Mouse (Mus musculus): Measurements from ENCODE around the gene Wdr44. TPM values are rescaled to one million over a fixed set of nuclear protein-coding genes. Genes with fewer than 3 reads are reported as not detected.

Wdr44 gene
- polyA plus RNA-seq, 2 experiments: 2.2 to 4.5 TPM

DNA sequence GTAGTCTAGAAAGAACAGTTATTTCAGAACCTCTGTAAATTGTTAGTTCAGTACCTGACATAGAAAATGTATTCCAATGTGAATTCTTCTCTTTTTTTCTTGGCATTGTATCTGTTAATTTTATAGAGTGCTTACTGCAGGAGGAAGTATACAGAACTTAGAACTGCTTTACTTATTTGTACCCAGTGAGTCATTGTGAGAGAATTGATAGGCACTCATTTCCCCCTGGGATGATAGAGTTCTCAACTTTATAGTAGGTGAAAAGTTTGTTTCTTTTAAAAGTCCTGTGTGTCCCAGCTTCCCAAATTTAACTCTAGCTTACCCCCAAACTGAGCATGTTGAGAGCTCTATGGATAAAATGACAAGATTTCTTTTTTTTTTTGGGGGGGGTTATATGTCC is 2.3 kb downstream of the Wdr44 start:
- Histone ChIP-seq H3K9me3 (ENCODE audit: control insufficient read depth, low read length) (no peaks in the 10 kb centered on the region), H3K36me3 (replicated peaks; ENCODE audit: control insufficient read depth, insufficient read depth, low read depth) (no peaks in the 10 kb centered on the region), H3K27me3 (ENCODE audit: control insufficient read depth, insufficient read depth, low read length) (no peaks in the 10 kb centered on the region), H3K4me2 (ENCODE audit: low read depth) (peak overlapping the region; percentile 62), H3K27ac (no peak overlapping the region), H3K4me3 (ENCODE audit: insufficient read depth in 1 of 2, low read depth in 2 of 2, low read length in 2 of 2) (peak overlapping the region in 1 of 2 experiments; percentile 78; a peak in 2 of 4 replicates), H3K4me1 (replicated peaks; ENCODE audit: control insufficient read depth in 2 of 2, insufficient read depth in 2 of 2, low read length in 1 of 2) (no peaks in the 10 kb centered on the region; a peak in 1 of 4 replicates), H3K9ac (replicated peaks) (no peak overlapping the region)
- no peak for ATAC-seq (ENCODE audit: insufficient read depth)
- DNase-seq (ENCODE audit: low read depth in 3 of 3, low spot score in 3 of 3): no peak
- TF ChIP-seq CTCF (IDR thresholded peaks at IDR 0.05; ENCODE audit: low read depth) (no peak), EP300 (IDR thresholded peaks at IDR 0.05; ENCODE audit: low read depth) (no peak)

DNA sequence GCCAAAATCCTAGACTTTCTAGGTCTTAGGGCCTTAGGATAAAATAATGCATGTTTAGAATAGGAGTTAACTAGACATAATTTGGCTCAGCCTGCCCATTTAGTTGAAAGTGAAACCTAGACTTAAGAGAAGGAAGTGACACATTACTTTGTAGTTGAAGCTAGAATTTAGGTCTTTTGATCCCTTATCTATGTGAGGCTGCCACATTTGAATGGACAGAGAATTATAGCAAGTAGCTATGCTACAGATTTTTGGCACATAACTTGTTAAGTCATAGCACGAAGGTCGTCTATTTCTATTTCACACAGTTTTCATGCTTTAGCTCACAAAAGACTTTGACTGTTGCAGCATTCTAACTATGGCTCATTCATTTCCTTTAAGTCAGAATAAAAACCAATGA is 4.5 kb downstream of the Wdr44 start:
- H3K27me3 ChIP-seq (ENCODE audit: control insufficient read depth, insufficient read depth, low read length): no peaks in the 10 kb centered on the region
- no peak overlapping the region for H3K4me3 ChIP-seq (ENCODE audit: insufficient read depth in 1 of 2, low read depth in 2 of 2, low read length in 2 of 2)
- DNase-seq (ENCODE audit: low read depth in 3 of 3, low spot score in 3 of 3): no peak
- H3K27ac ChIP-seq: no peak overlapping the region
- no peak for ATAC-seq (ENCODE audit: insufficient read depth)
- H3K36me3 ChIP-seq (replicated peaks; ENCODE audit: control insufficient read depth, insufficient read depth, low read depth): no peaks in the 10 kb centered on the region
- no peak overlapping the region for H3K9ac ChIP-seq (replicated peaks)
- H3K4me1 ChIP-seq (replicated peaks; ENCODE audit: control insufficient read depth in 2 of 2, insufficient read depth in 2 of 2, low read length in 1 of 2): no peaks in the 10 kb centered on the region; a peak in 1 of 4 replicates
- H3K9me3 ChIP-seq (ENCODE audit: control insufficient read depth, low read length): no peaks in the 10 kb centered on the region
- TF ChIP-seq CTCF (IDR thresholded peaks at IDR 0.05; ENCODE audit: low read depth) (no peak), EP300 (IDR thresholded peaks at IDR 0.05; ENCODE audit: low read depth) (no peak)
- 60% methylated on average over 2 of the region's 2 CpGs for WGBS (ENCODE audit: insufficient replicate concordance)
- H3K4me2 ChIP-seq (ENCODE audit: low read depth): no peak overlapping the region

DNA sequence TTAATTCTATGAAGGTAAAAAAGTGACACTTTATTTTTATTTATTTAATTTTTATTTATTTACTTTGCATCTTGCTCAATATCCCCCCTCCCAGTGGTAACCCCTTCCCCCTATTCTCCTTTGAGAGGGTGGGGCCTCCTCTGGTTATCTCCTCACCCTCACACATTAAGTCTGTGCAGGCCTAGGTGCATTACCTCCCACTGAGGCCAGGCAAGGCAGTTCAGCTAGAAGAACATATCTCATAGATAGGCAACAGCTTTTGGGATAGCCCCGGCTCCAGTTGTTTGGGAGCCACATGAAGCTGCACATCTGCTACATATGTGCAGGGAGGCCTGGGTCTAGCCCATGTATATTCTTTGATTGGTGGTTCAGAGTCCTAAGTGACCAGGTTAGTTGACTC is 6.2 kb downstream of the Wdr44 start:
- Histone ChIP-seq H3K4me1 (replicated peaks; ENCODE audit: control insufficient read depth in 2 of 2, insufficient read depth in 2 of 2, low read length in 1 of 2) (no peaks in the 10 kb centered on the region; a peak in 1 of 4 replicates), H3K4me3 (ENCODE audit: insufficient read depth in 1 of 2, low read depth in 2 of 2, low read length in 2 of 2) (no peak overlapping the region), H3K9ac (replicated peaks) (no peak overlapping the region), H3K9me3 (ENCODE audit: control insufficient read depth, low read length) (no peaks in the 10 kb centered on the region), H3K27me3 (ENCODE audit: control insufficient read depth, insufficient read depth, low read length) (no peaks in the 10 kb centered on the region), H3K27ac (no peak overlapping the region), H3K36me3 (replicated peaks; ENCODE audit: control insufficient read depth, insufficient read depth, low read depth) (no peaks in the 10 kb centered on the region), H3K4me2 (ENCODE audit: low read depth) (no peak overlapping the region)
- ATAC-seq (ENCODE audit: insufficient read depth): peak; percentile 62; the same call in 1 of the 2 replicates
- no peak for DNase-seq (ENCODE audit: low read depth in 3 of 3, low spot score in 3 of 3)
- WGBS (ENCODE audit: insufficient replicate concordance): 24% methylated on average over 1 of the region's 1 CpGs
- TF ChIP-seq EP300 (IDR thresholded peaks at IDR 0.05; ENCODE audit: low read depth): no peak
- no peak for TF ChIP-seq CTCF (IDR thresholded peaks at IDR 0.05; ENCODE audit: low read depth)

DNA sequence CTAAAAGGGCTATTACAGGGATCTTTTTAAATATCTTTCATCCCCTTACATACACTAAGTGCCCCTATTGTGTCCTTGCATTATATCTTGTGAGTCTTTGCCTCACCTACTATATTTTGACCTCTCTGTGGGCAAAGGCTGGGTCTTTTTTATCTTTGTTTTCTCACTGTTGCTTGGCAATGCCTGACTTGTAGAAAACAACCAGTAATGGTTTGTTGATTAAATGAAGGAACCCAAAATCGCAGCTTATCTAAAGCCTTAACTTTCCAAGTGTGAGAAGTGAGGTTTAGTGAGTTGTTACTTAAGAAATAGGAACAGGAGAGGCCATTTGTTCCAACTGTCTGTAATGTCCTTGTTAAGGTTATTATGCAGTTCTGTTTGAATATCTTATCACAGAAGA is 24.4 kb downstream of the Wdr44 start:
- DNase-seq (ENCODE audit: low read depth in 3 of 3, low spot score in 3 of 3): no peak
- no peaks in the 10 kb centered on the region for H3K4me1 ChIP-seq (replicated peaks; ENCODE audit: control insufficient read depth in 2 of 2, insufficient read depth in 2 of 2, low read length in 1 of 2)
- no peaks in the 10 kb centered on the region for H3K27me3 ChIP-seq (ENCODE audit: control insufficient read depth, insufficient read depth, low read length)
- no peak overlapping the region for H3K4me2 ChIP-seq (ENCODE audit: low read depth)
- no peaks in the 10 kb centered on the region for H3K9me3 ChIP-seq (ENCODE audit: control insufficient read depth, low read length)
- 27% methylated on average over 1 of the region's 1 CpGs for WGBS (ENCODE audit: insufficient replicate concordance)
- no peak for TF ChIP-seq EP300 (IDR thresholded peaks at IDR 0.05; ENCODE audit: low read depth)
- TF ChIP-seq CTCF (IDR thresholded peaks at IDR 0.05; ENCODE audit: low read depth): no peak
- no peak overlapping the region for H3K9ac ChIP-seq (replicated peaks)
- H3K27ac ChIP-seq: no peak overlapping the region
- ATAC-seq (ENCODE audit: insufficient read depth): no peak
- H3K36me3 ChIP-seq (replicated peaks; ENCODE audit: control insufficient read depth, insufficient read depth, low read depth): no peaks in the 10 kb centered on the region
- H3K4me3 ChIP-seq (ENCODE audit: insufficient read depth in 1 of 2, low read depth in 2 of 2, low read length in 2 of 2): no peak overlapping the region

DNA sequence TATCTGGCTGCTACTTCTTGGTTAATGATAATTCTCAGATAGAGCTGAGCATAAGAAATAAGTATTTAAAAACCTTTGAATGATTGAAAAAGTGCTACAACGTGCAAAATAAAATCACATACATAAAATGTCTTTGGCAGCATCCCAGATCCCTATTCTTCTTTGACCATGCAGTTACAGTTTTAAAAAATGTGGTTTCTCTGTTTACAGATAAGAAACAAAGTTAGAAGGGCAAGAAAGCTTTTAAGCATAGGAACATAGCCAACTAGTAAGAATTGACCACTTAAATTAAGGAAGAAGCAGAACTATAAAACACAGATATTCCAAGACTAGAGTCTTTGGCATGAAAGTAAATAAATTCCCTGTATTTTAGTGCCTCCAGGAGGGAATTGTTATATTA is 34.6 kb downstream of the Wdr44 start:
- Histone ChIP-seq H3K36me3 (replicated peaks; ENCODE audit: control insufficient read depth, insufficient read depth, low read depth) (no peaks in the 10 kb centered on the region), H3K4me3 (ENCODE audit: insufficient read depth in 1 of 2, low read depth in 2 of 2, low read length in 2 of 2) (no peak overlapping the region), H3K27ac (no peak overlapping the region), H3K9me3 (ENCODE audit: control insufficient read depth, low read length) (no peaks in the 10 kb centered on the region), H3K4me1 (replicated peaks; ENCODE audit: control insufficient read depth in 2 of 2, insufficient read depth in 2 of 2, low read length in 1 of 2) (no peaks in the 10 kb centered on the region), H3K4me2 (ENCODE audit: low read depth) (no peak overlapping the region), H3K9ac (replicated peaks) (no peak overlapping the region), H3K27me3 (ENCODE audit: control insufficient read depth, insufficient read depth, low read length) (no peaks in the 10 kb centered on the region)
- TF ChIP-seq EP300 (IDR thresholded peaks at IDR 0.05; ENCODE audit: low read depth) (no peak), CTCF (IDR thresholded peaks at IDR 0.05; ENCODE audit: low read depth) (no peak)
- DNase-seq (ENCODE audit: low read depth in 3 of 3, low spot score in 3 of 3) (no peak), ATAC-seq (ENCODE audit: insufficient read depth) (no peak)
- WGBS (ENCODE audit: insufficient replicate concordance): 63% methylated on average over 1 of the region's 1 CpGs
